Mouse (Mus musculus) left cerebral cortex, adult 2 months (tissue): ENCODE results near the gene Scyl3. TPM values are rescaled to one million over a fixed set of nuclear protein-coding genes. Genes with fewer than 3 reads are reported as not detected.
A peak's percentile ranks its signal among the peaks of the same experiment; 100 is the strongest.

Source experiments
- DNase-seq, 2 experiments: peaks; one replicate each; pipeline ENCODE4 v3.0.0; 2021 to 2022; ENCODE audit warnings: low spot score in 2 of 2, mixed read lengths in 1 of 2; ENCODE audit errors: extremely low spot score in 1 of 2
- H3K27ac ChIP-seq: fragments of 200-600 bp; 2 replicates; pipeline ENCODE4 v1.8.1; 2022
- H3K4me3 ChIP-seq: fragments of 200-600 bp; 2 replicates; pipeline ENCODE4 v1.8.1; 2022
- CTCF ChIP-seq: fragments of 200-600 bp; IDR thresholded peaks from 2 replicates; pipeline ENCODE4 v1.8.1; 2022; ENCODE audit warnings: antibody characterized with exemption, mild to moderate bottlenecking, moderate library complexity
- intact Hi-C: fragments of 180-260 bp; cut with DNase I; formaldehyde crosslinking; loops from one replicate; pipeline ENCODE4 v1.15.1; 2025
- total RNA-seq, 2 experiments: library from RNA; stranded (reverse); gene quantifications; 2 replicates each; pipeline ENCODE4 v1.2.3; 2021

Scyl3 gene
- total RNA-seq, 2 experiments from 2014 or later = 18.9 to 26.0 TPM

DNA sequence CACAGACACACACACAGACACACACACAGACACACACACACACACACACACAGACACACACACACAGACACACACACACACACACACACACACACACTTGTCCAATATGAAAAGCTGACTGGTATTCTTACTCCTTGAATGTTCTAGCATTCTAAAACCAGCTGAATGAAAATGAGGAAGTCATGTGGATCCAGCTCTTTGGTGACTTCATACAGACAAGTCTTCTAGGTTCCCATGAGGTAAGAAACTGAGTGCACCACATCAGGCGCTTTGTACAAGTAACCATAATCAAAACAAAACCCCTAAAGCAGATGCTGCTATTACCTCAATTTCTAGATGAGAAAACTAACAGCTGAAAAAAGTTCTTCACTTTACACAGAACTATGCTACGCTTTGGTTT, 46.2 kb downstream of the Scyl3 start:
- intact Hi-C loops = no loop called here
- no peak for DNase-seq
- H3K27ac ChIP-seq = no peak overlapping the region
- H3K4me3 ChIP-seq = no peak overlapping the region
- TF ChIP-seq CTCF = no peak

DNA sequence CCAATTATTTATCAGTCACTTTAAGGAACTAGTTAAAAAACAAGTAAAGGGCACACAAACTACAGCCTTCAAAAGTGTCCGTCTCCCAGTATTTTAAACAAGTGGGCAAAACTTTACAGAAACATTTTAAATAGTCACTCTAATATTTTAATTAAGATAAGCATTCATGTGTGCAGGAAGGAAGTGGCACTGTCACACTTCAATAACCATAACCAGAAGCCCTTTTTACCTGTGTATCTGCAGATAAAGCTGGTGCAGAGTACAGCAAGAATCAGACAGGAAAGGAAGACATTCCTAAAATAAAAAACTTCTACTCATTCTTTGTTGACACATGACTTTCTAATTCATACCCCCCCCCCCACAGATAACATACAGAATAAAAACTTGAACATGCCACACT, 47.6 kb downstream of the Scyl3 start:
- H3K4me3 ChIP-seq = no peak overlapping the region
- no peak overlapping the region for H3K27ac ChIP-seq
- DNase-seq = no peak
- intact Hi-C loops = no loop called here
- no peak for TF ChIP-seq CTCF

DNA sequence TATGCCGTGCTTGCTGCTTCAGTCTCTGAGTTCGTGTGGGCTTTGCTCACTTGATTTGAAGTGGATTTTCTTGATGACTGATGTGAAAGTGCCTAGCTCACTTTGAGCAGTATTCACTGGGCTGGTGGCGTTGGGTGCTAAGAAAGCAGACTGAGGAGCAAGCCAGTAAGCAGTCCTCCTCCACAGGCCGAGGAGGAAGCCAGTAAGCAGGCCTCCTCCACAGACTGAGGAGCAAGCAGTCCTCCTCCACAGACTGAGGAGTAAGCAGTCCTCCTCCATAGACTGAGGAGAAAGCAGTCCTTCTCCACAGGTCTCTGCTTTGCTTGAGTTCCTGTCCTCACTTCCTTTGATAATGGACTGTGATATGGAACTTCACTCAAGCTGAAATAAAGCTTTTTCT, 63.5 kb downstream of the Scyl3 start:
- no peak for TF ChIP-seq CTCF
- Histone ChIP-seq H3K4me3 (no peak overlapping the region), H3K27ac (no peak overlapping the region)
- DNase-seq = no peak
- intact Hi-C loops = no loop called here

DNA sequence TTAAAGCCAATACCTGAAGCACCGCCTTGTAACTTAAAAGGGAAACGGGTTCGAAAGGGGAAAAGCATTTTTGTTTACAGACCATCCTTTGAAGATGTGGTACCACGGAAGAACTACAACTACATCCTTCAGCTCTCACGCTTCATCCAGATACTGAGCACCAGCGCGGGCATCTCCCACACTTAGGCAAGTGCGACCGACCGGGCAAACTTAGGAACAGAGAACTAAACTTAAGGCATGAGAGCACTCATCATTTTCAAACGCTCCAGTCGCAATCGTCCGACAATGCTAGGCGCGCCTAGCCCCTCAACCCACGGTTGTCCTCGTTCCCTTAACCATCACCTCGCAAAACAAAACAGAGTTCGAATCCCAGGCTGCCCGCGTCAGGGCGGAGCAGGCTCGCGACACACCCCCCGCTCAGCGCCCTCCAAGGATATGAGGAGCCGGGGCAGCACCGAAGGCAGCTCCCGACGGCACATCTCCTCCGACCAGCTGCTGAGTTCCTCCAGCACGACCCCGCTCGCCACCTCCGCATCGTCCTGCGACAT, 65.3 kb downstream of the Scyl3 start:
- TF ChIP-seq CTCF = no peak
- DNase-seq = no peak
- intact Hi-C loops = loop anchor here (2.0 kb wide), 1 partner anchor 65 kb away; the partner anchor contains the start of gene Scyl3
- peak overlapping the region; percentile 70 for H3K4me3 ChIP-seq
- no peak overlapping the region for H3K27ac ChIP-seq

DNA sequence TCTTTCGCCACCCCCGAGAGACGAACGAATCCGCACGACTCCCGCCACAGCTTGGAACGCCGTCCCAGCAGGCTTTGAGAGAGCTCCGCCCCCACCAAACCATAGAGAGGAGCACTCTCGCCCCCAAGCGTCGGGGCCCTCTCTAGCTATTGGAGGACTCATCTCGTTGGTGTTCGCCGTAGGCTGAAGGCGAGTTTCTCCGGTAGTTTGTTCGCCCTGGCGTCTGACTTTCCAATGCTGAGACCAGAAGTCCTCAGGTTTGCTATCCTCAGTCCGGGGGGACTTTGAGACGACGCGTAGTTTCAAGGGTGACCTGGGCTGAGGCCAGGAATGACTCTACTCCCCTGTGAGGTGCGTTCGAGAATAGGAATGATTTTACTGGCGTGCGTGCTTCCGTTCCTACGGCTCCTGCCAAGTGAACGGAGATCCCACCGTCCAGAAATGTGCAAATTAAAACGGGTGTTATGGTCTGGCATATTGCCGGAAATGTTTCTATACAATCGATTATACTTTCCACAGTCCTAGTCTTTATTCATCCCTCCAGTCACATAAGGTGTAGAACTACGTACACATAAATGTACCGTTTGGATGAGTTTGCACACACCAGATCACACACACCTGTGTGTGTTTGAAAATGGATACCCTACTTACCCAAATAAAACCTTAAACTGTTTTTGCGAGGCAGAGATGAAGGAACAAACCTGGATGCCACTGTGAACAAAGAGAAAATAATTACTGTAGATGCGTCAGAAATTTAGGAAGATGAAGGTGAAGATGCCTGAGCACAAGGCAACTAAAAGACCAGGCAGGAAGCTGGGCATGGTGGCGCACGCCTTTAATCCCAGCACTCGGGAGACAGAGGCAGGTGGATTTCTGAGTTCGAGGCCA, 66.1 kb downstream of the Scyl3 start, which contains the start of the genes BC055324 and Mettl18:
Gene BC055324, minus strand, starts transcription at position 76 of the 888 bp plus-strand sequence.
Gene Mettl18, plus strand, starts transcription at position 169 of the 888 bp plus-strand sequence.
- H3K27ac ChIP-seq = peak within 1 kb of the TSS; percentile 93
- H3K4me3 ChIP-seq = peak within 1 kb of the TSS; percentile 70
- DNase-seq = peak; percentile 88 to 91
- intact Hi-C loops = loop anchor here (2.0 kb wide), 1 partner anchor 66 kb away; the partner anchor contains the start of gene Scyl3
- TF ChIP-seq CTCF = peak; percentile 38

DNA sequence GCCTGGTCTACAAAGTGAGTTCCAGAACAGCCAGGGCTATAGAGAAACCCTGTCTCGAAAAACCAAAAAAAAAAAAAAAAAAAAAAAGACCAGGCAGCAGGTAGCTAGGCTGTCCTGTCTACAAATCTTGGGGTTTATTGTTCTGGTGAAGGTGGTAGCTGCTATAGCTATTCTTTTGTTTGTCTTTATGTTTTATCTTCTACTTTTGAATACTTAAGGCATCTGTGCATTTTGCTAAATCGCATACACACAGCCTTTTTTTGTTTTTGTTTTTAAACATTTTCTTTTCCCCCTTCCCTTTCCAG, 66.7 kb downstream of the Scyl3 start:
- intact Hi-C loops = loop anchor here (2.0 kb wide), 1 partner anchor 67 kb away; the partner anchor contains the start of gene Scyl3

DNA sequence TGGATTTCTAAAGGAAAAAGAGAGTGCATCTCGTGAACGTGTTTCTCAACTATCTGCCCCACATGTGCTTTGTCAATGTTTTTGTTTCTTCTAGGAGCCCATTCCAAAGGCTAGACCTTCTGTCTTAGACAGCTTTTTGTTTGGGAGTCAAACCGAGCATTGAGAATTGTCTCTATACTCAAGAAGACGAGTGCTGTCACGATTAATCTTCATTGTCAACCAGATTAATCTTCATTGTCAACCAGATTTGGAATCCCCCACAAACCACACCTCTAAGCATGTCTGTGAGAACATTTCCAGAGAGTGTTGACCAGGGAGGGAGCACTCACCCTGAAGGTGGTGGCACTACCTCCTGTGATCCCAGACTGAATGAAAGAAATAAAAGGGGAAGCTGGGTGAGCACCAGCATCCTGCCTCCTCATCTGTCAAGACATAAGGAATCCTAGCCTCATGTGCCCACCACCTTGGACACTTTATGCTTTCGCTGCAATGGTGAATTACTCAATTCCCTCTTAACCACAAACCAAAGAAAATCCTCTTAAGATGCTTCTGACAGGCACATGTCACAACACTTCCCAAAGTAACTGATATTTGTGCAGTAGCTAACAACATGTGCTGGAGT, 73.0 kb downstream of the Scyl3 start:
- intact Hi-C loops = no loop called here
- no peak for DNase-seq
- Histone ChIP-seq H3K4me3 (no peak overlapping the region), H3K27ac (no peak overlapping the region)
- TF ChIP-seq CTCF = no peak

More for the DNA sequence above, 66.7 kb downstream of the Scyl3 start:
- DNase-seq = no peak
- TF ChIP-seq CTCF = no peak
- Histone ChIP-seq H3K4me3 (no peak overlapping the region), H3K27ac (no peak overlapping the region)

DNA sequence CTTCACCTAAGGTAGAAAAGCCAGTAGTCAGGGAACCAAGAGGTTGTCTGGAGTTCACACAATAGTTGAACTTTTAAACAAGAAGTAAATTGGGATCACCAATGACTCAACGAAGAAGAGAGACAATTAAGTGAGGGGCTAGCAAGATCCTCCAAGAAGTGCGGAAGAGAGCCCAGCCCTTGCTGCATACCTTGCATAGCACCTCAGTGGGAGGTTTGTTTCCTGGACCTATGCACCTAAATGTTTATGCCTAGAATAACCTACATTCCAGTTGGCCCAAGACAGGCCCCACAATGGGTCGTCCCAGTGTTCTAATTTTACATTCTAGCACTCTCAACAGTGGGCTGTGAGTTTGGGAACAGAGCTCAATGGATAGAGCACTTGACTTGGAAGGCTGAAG, 75.4 kb downstream of the Scyl3 start:
- no peak for DNase-seq
- TF ChIP-seq CTCF = no peak
- Histone ChIP-seq H3K27ac (no peak overlapping the region), H3K4me3 (no peak overlapping the region)
- intact Hi-C loops = no loop called here

Other genes starting within 250 kb of the Scyl3 start
- gene Mettl11b, start 203.9 kb upstream of the Scyl3 start, total RNA-seq = 1 to 10 TPM; 2.0 to 2.7 TPM
- 100 to 1,000 TPM; 191 to 199 TPM for gene Kifap3, start 149.5 kb upstream of the Scyl3 start, total RNA-seq
- gene BC055324, start 65.7 kb downstream of the Scyl3 start, total RNA-seq = 1 to 10 TPM in 1 of 2 experiments, under 1 TPM in 1; 0.72 to 2.3 TPM
- 1 to 10 TPM; 4.4 to 5.5 TPM for gene Mettl18, start 65.8 kb downstream of the Scyl3 start, total RNA-seq
- gene Sele, start 119.1 kb downstream of the Scyl3 start, total RNA-seq = under 1 TPM; 0.11 to 0.12 TPM
- not detected for gene Sell, start 132.9 kb downstream of the Scyl3 start, total RNA-seq
- not detected for gene Selp, start 186.2 kb downstream of the Scyl3 start, total RNA-seq
- 1 to 10 TPM in 1 of 2 experiments, under 1 TPM in 1; 0.75 to 1.1 TPM for gene F5, start 222.7 kb downstream of the Scyl3 start, total RNA-seq